Mouse (Mus musculus): ENCODE results near the gene Vps18. TPM values are rescaled to one million over a fixed set of nuclear protein-coding genes. Genes with fewer than 3 reads are reported as not detected.

Vps18 gene
- polyA plus RNA-seq, 1 experiment from 2014 or later = 26.6 TPM

DNA sequence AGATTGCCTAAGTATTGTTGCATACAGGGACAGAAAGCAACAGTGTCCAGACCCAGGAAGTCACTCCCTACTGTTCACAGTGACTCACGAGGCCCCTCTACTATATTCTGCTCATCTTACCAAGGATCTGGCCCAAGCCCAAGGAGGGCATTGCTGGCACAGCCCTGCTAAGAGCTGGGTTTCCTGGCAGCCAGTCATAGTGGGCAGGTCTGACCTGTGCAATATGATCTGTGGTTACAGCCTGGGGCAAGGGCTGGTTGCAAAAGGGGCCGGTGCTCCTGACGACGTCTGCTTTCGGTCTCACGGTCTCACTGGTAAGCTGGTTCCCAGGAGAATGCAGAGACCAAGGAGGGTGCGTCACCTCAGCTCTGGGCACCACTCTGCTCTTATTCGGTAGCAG lies 25.6 kb upstream of the Vps18 start:
- H3K9ac ChIP-seq = no peak overlapping the region
- no peak for ATAC-seq (ENCODE audit: low FRiP score, low read depth)
- WGBS = 47% methylated on average over 8 of the region's 8 CpGs

DNA sequence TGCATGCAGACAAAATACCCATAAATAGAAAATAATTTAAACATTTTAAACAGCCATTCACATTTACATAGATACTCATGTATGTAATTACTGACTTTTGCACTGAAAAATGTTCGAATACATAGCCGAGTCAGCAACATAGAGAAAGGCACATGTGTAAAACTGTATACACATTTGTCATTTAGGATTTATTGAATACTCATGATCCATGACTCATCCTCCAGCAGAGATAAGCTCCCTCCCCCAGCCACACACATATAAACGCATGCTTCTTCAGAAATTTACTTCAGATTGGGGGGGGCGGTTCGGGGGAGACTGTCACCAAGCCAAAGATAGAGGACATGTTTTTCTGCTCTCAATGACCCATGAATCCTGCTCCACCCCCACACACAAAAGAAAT lies 24.7 kb upstream of the Vps18 start:
- Histone ChIP-seq H3K4me1 (no peaks in the 10 kb centered on the region), H3K9me3 (no peaks in the 10 kb centered on the region), H3K27me3 (replicated peaks) (peaks cover 4% of the 10 kb centered on the region; the same call in 1 of the 2 replicates), H3K27ac (no peak overlapping the region), H3K9ac (no peak overlapping the region), H3K36me3 (no peaks in the 10 kb centered on the region), H3K4me2 (replicated peaks) (no peak overlapping the region), H3K4me3 (no peak overlapping the region)
- 76% methylated on average over 5 of the region's 5 CpGs for WGBS
- no peak for ATAC-seq (ENCODE audit: low FRiP score, low read depth)

More for the DNA sequence above, 25.6 kb upstream of the Vps18 start:
- H3K4me1 ChIP-seq = no peaks in the 10 kb centered on the region
- no peak overlapping the region for H3K27ac ChIP-seq
- H3K9me3 ChIP-seq = no peaks in the 10 kb centered on the region
- H3K4me3 ChIP-seq = no peak overlapping the region
- H3K27me3 ChIP-seq (replicated peaks) = no peaks in the 10 kb centered on the region; the same call in 1 of the 2 replicates
- H3K36me3 ChIP-seq = no peaks in the 10 kb centered on the region
- no peak overlapping the region for H3K4me2 ChIP-seq (replicated peaks)

DNA sequence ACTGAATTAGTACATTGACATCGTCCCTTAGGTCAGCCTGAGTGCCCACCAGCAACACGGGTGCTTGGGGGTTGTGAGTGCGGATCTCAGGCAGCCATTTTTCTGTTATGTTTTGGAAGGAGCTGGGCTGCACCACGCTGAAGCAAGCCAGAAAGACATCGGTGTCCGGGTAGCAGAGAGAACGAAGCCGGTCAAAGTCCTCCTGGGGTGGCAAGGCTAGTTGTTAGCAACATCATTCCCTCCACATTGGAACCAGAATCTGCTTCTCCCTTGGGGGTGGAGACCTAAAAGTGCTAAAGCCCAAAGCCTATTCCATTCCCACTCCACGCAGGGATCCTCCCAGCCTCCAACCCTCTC lies 18.3 kb upstream of the Vps18 start:
- WGBS = 48% methylated on average over 9 of the region's 9 CpGs
- H3K9ac ChIP-seq = no peak overlapping the region
- H3K4me2 ChIP-seq (replicated peaks) = peak overlapping the region; percentile 94
- H3K4me1 ChIP-seq = 0 out of 2 replicates have a peak, but pooled peaks cover 3% of the 10 kb centered on the region
- peak overlapping the region; percentile 67 for H3K4me3 ChIP-seq
- no peak overlapping the region for H3K27ac ChIP-seq
- H3K36me3 ChIP-seq = no peaks in the 10 kb centered on the region
- ATAC-seq (ENCODE audit: low FRiP score, low read depth) = no peak
- H3K9me3 ChIP-seq = no peaks in the 10 kb centered on the region
- H3K27me3 ChIP-seq (replicated peaks) = peaks cover 16% of the 10 kb centered on the region

DNA sequence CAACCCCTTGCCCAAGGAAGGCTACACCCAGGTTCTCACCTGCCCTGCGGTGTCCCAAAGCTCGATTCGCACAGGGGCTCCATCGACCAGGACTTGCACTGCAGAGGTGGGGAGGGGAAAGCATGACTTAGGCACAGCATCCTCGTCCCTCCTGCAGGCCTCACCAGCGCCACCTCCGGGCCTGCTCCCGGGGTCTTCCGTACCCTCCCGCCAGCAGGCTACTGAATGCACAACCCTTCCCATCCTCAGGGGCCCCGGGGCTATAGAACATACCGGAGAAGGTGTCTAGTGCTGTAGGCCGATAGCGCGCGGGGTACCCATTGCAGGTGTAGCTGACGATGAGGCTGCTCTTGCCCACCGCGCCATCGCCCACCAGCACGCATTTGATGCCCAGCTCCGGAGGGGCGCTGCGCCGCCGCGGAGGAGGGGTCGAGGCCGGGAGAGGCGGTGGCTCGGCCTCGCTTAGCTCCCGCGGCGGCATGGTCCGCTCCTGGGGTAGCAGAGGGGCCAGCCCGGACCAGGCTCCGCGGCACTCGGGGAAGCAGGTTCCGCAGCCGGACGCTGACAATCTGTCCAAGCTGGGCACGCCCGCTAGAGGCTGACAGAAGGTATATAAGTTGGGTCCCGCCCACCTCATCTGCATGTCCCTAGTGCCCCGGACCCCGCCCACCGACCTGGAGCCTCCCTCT lies 17.8 kb upstream of the Vps18 start, which contains the start of gene Rhov:
Rhov (minus strand) TSS at position 630 of the 689 bp plus-strand sequence.
- Histone ChIP-seq H3K4me2 (replicated peaks) (peak within 1 kb of the TSS; percentile 94), H3K27me3 (replicated peaks) (peaks cover 16% of the 10 kb centered on the region), H3K4me3 (peak within 1 kb of the TSS; percentile 67), H3K27ac (no peak within 1 kb of the TSS), H3K9ac (peak within 1 kb of the TSS; percentile 64), H3K4me1 (0 out of 2 replicates have a peak, but pooled peaks cover 3% of the 10 kb centered on the region), H3K36me3 (no peaks in the 10 kb centered on the region), H3K9me3 (no peaks in the 10 kb centered on the region)
- peak; percentile 87 for ATAC-seq (ENCODE audit: low FRiP score, low read depth)
- WGBS = under 1% methylated on average over 49 of the region's 49 CpGs

DNA sequence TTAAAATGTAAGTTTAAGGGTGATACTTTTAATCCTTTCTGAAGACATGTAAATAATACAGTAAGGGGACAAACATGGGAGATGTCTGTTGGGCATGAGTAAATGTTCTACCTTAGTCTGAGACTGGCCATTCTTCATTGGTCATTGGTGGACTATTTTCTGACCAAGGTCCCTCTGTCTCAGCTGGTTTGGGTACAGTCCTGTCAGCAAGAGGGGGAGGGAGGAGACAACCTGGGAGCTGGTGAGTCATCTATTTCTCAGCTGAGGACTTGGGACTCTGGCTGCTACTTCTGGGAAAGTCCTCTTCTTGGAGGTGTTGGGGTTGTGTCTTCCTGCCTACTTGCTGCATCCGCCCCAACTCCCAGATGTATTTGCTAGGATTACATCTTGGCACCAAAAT lies 14.4 kb upstream of the Vps18 start:
- no peak for ATAC-seq (ENCODE audit: low FRiP score, low read depth)
- H3K9ac ChIP-seq = no peak overlapping the region
- H3K27me3 ChIP-seq (replicated peaks) = peaks cover 12% of the 10 kb centered on the region
- no peaks in the 10 kb centered on the region for H3K36me3 ChIP-seq
- 0 out of 2 replicates have a peak, but pooled peaks cover 3% of the 10 kb centered on the region for H3K4me1 ChIP-seq
- H3K4me3 ChIP-seq = no peak overlapping the region
- no peak overlapping the region for H3K27ac ChIP-seq
- 82% methylated on average over 1 of the region's 1 CpGs for WGBS
- H3K4me2 ChIP-seq (replicated peaks) = no peak overlapping the region
- H3K9me3 ChIP-seq = no peaks in the 10 kb centered on the region

DNA sequence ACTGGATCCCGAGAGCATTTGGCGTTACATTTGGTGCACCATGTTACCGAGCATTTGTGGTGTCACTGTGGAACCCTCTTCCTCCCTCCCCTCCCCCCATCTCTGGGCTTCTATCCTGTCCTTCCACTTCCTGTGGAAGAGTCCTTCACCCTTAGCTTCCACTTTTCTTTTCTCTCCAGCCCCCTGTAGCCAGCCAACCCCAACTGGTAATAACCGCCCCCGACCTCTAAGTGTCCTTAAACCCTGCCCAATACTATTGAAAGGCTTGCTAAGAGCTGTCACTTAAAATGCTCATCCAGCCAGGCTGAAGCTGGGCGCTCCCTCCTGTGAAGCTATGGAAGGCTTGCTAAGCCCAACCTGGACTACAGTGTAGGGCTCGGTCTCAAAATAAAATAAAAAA lies 11.6 kb upstream of the Vps18 start:
- Histone ChIP-seq H3K9ac (no peak overlapping the region), H3K36me3 (no peaks in the 10 kb centered on the region), H3K4me2 (replicated peaks) (no peak overlapping the region), H3K4me1 (no peaks in the 10 kb centered on the region), H3K27ac (no peak overlapping the region), H3K9me3 (no peaks in the 10 kb centered on the region), H3K4me3 (no peak overlapping the region), H3K27me3 (replicated peaks) (no peaks in the 10 kb centered on the region)
- 85% methylated on average over 7 of the region's 7 CpGs for WGBS
- ATAC-seq (ENCODE audit: low FRiP score, low read depth) = no peak

DNA sequence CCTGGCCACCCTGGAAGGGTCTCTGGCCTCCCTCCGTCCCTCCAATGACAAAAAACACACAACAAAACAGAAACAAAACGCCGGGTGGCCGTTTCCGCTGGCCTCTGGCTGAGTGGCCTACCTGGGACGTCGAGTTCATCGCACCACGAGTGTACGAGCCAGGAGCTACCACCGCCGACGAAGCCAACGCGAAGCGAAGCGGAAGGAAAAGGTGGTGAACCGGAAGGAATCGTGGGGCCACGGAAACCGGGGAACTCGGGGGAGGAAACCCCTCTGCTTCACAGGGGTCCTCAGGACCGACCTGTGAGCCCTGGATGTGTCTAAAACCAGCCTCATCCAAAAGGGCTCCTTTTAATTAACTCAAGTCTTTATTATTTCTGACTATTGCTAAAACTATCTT lies 10.7 kb upstream of the Vps18 start:
- no peak overlapping the region for H3K4me3 ChIP-seq
- no peaks in the 10 kb centered on the region for H3K9me3 ChIP-seq
- H3K9ac ChIP-seq = no peak overlapping the region
- no peak overlapping the region for H3K4me2 ChIP-seq (replicated peaks)
- H3K36me3 ChIP-seq = no peaks in the 10 kb centered on the region
- WGBS = 88% methylated on average over 23 of the region's 23 CpGs
- no peaks in the 10 kb centered on the region for H3K27me3 ChIP-seq (replicated peaks)
- H3K4me1 ChIP-seq = no peaks in the 10 kb centered on the region
- no peak overlapping the region for H3K27ac ChIP-seq
- ATAC-seq (ENCODE audit: low FRiP score, low read depth) = no peak

DNA sequence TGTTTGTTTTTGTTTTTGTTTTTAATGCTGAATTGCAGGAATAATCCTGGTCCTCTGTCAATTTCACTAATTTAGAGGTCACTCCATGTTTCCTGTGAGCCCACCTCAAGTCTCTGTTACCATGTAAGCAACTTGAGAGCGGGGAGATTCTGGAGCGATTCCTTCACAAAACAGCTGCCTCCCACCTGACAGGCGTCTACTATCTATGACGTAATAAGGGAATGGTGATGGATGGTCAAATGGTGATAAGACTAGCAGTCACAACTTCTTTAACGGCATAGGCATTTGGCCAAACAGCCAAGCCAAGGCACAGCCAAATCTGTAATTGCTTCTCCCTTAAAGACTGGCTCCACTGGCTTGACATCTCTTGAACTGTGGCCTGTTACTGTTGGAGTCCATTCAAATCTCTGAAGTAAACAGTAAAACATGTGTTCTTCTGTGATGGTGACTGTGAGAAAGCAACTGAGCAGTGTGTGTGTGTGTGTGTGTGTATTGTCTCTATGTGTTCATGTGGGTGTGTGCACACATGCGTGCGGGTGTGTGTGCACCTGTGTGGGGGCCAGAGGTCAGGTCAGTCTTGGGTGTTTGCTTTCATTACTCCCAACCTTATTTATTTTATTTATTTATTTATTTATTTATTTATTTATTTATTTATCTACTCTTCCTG lies 6.5 kb upstream of the Vps18 start:
- Histone ChIP-seq H3K27me3 (replicated peaks) (no peaks in the 10 kb centered on the region), H3K9me3 (no peaks in the 10 kb centered on the region), H3K4me1 (no peaks in the 10 kb centered on the region), H3K27ac (no peak overlapping the region), H3K9ac (no peak overlapping the region), H3K36me3 (no peaks in the 10 kb centered on the region), H3K4me2 (replicated peaks) (no peak overlapping the region), H3K4me3 (no peak overlapping the region)
- ATAC-seq (ENCODE audit: low FRiP score, low read depth) = no peak
- WGBS = 88% methylated on average over 7 of the region's 7 CpGs

DNA sequence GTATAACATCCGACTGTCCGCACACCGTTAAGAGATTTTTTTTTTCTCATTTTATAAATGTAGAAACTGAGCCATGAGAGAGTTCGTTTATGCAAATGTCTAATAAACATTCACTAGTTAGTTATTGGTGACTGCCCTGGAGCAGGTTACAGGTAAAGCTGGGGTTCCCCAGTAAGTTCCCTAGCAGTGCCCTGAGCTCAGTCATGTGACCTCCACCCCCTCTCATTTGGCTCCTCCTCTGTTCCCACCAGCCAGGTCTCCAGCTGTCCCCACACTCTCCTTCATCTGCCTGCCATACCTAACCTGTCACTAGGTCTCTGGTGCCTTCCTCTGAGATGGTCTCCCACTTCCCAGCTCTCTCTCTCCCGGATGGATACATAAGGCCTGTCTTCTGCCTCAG lies 1.2 kb upstream of the Vps18 start:
- H3K36me3 ChIP-seq = peaks cover 13% of the 10 kb centered on the region
- WGBS = 89% methylated on average over 5 of the region's 5 CpGs
- no peak overlapping the region for H3K9ac ChIP-seq
- H3K27me3 ChIP-seq (replicated peaks) = no peaks in the 10 kb centered on the region
- H3K4me2 ChIP-seq (replicated peaks) = no peak overlapping the region
- H3K4me3 ChIP-seq = no peak overlapping the region
- H3K27ac ChIP-seq = no peak overlapping the region
- H3K4me1 ChIP-seq = peaks cover 12% of the 10 kb centered on the region
- no peak for ATAC-seq (ENCODE audit: low FRiP score, low read depth)
- no peaks in the 10 kb centered on the region for H3K9me3 ChIP-seq

DNA sequence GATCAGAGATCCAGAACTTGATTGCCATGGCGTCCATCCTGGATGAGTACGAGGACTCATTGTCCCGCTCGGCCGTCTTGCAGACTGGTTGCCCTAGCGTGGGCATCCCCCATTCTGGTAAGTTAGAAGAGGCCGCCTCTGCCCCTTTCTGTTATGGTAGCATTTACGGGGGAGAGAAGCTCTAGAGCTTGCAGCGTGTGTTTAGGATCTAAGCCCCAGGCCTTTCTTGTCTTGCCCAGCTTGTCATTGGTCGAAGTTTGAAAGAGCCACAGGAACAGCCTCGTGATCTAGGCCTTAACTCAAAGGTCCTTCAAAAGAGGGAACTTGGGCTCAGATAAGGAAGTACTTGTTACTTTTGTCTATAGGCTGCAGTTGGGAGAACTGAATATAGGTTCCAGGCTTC lies 475 bp downstream of the Vps18 start:
- 4% methylated on average over 11 of the region's 11 CpGs for WGBS
- H3K27ac ChIP-seq = no peak overlapping the region
- peak; percentile 30; the same call in 1 of the 2 replicates for ATAC-seq (ENCODE audit: low FRiP score, low read depth)
- peaks cover 12% of the 10 kb centered on the region for H3K4me1 ChIP-seq
- peak overlapping the region; percentile 63 for H3K4me2 ChIP-seq (replicated peaks)
- no peaks in the 10 kb centered on the region for H3K27me3 ChIP-seq (replicated peaks)
- peaks cover 30% of the 10 kb centered on the region for H3K36me3 ChIP-seq
- peak overlapping the region; percentile 74 for H3K9ac ChIP-seq
- H3K9me3 ChIP-seq = no peaks in the 10 kb centered on the region
- peak overlapping the region; percentile 59 for H3K4me3 ChIP-seq

DNA sequence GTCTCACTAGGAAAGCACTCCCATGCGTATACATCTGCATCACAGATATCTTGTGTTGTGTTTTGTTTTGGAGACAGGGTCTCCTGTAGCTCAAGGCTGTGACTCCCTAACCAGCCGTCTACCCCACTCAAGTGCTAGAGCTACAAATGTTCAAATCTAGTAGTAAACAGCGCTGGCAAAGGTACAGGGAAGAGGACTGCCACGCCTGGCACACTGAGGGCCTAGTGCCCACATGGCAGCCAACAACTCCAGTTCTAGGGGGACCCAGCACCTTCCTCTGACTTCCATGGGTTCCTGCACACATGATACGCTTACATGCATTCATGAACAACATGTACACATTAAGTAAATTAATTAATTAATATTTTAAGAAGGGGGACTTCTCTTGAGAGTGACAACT lies 3.7 kb downstream of the Vps18 start:
- H3K4me2 ChIP-seq (replicated peaks) = no peak overlapping the region
- no peaks in the 10 kb centered on the region for H3K27me3 ChIP-seq (replicated peaks)
- peaks cover 12% of the 10 kb centered on the region for H3K4me1 ChIP-seq
- H3K9me3 ChIP-seq = no peaks in the 10 kb centered on the region
- no peak overlapping the region for H3K4me3 ChIP-seq
- 92% methylated on average over 5 of the region's 5 CpGs for WGBS
- H3K36me3 ChIP-seq = peaks cover 53% of the 10 kb centered on the region
- no peak overlapping the region for H3K9ac ChIP-seq
- ATAC-seq (ENCODE audit: low FRiP score, low read depth) = no peak
- no peak overlapping the region for H3K27ac ChIP-seq

DNA sequence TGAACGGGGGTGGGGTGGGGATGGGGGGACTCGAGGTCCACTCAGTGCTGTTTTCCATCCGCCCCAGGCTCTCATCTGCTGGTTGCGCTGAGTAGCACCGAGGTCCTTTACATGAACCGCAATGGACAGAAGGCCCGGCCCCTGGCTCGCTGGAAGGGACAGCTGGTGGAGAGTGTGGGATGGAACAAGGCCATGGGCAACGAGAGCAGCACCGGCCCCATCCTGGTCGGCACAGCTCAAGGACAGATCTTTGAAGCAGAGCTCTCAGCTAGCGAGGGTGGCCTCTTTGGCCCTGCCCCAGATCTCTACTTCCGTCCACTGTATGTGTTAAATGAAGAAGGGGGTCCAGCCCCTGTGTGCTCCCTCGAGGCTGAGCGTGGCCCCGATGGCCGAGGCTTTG lies 4.3 kb downstream of the Vps18 start:
- no peak for ATAC-seq (ENCODE audit: low FRiP score, low read depth)
- H3K36me3 ChIP-seq = peaks cover 59% of the 10 kb centered on the region
- H3K9me3 ChIP-seq = no peaks in the 10 kb centered on the region
- no peak overlapping the region for H3K27ac ChIP-seq
- H3K4me3 ChIP-seq = no peak overlapping the region
- H3K9ac ChIP-seq = no peak overlapping the region
- no peak overlapping the region for H3K4me2 ChIP-seq (replicated peaks)
- 92% methylated on average over 17 of the region's 17 CpGs for WGBS
- no peaks in the 10 kb centered on the region for H3K27me3 ChIP-seq (replicated peaks)
- peaks cover 12% of the 10 kb centered on the region for H3K4me1 ChIP-seq

DNA sequence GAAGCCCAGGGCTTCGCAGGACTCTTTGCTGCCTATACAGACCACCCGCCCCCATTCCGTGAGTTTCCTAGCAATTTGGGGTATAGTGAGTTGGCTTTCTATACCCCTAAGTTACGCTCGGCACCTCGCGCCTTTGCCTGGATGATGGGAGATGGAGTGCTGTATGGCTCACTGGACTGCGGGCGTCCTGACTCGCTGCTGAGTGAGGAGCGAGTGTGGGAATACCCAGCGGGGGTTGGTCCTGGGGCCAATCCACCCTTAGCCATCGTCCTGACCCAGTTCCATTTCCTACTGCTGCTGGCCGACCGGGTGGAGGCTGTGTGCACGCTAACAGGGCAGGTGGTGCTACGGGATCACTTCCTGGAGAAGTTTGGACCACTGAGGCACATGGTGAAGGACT lies 4.8 kb downstream of the Vps18 start:
- no peak for ATAC-seq (ENCODE audit: low FRiP score, low read depth)
- Histone ChIP-seq H3K27ac (no peak overlapping the region), H3K4me2 (replicated peaks) (no peak overlapping the region), H3K9me3 (no peaks in the 10 kb centered on the region), H3K36me3 (peaks cover 61% of the 10 kb centered on the region), H3K27me3 (replicated peaks) (no peaks in the 10 kb centered on the region), H3K4me1 (peaks cover 12% of the 10 kb centered on the region), H3K9ac (no peak overlapping the region), H3K4me3 (no peak overlapping the region)
- WGBS = 96% methylated on average over 17 of the region's 17 CpGs
